Mouse (Mus musculus) hindbrain, embryonic 11.5 days (tissue): ENCODE results near the gene Ralgps1. TPM values are rescaled to one million over a fixed set of nuclear protein-coding genes. Genes with fewer than 3 reads are reported as not detected.

ENCODE experiments used
- ATAC-seq: fragments of 200-750 bp; cut with Nextera tagmentation; 2 replicates; pipeline ENCODE4 v1.8.0; 2017; ENCODE audit warnings: mild to moderate bottlenecking, moderate TSS enrichment, moderate library complexity; ENCODE audit not compliant: low FRiP score
- DNase-seq: peaks from one replicate; pipeline ENCODE4 v3.0.0-alpha.2; 2015; ENCODE audit warnings: low spot score
- H3K27ac ChIP-seq: fragments of 300-500 bp; sonication (generic); 2 replicates; pipeline ENCODE4 v1.5.1; 2014; ENCODE audit warnings: mild to moderate bottlenecking, low read depth, low read length
- H3K27me3 ChIP-seq: fragments of 300-500 bp; sonication (generic); 2 replicates; pipeline ENCODE4 v1.6.1; 2014; ENCODE audit warnings: mild to moderate bottlenecking, low read length, moderate library complexity, mixed read lengths; ENCODE audit not compliant: control insufficient read depth, insufficient read depth
- H3K36me3 ChIP-seq: fragments of 300-500 bp; sonication (generic); 2 replicates; pipeline ENCODE4 v1.6.1; 2014; ENCODE audit warnings: mild to moderate bottlenecking, low read length, moderate library complexity, mixed read lengths; ENCODE audit not compliant: control insufficient read depth, insufficient read depth
- H3K4me1 ChIP-seq: fragments of 300-500 bp; sonication (generic); replicated peaks from 2 replicates; pipeline ENCODE4 v1.6.1; 2014; ENCODE audit warnings: low read length, mixed read lengths; ENCODE audit not compliant: control insufficient read depth, insufficient read depth
- H3K4me2 ChIP-seq: fragments of 300-500 bp; sonication (generic); replicated peaks from 2 replicates; pipeline ENCODE4 v1.6.1; 2014; ENCODE audit warnings: mild to moderate bottlenecking, low read depth, low read length
- H3K4me3 ChIP-seq: fragments of 300-500 bp; sonication (generic); 2 replicates; pipeline ENCODE4 v1.5.1; 2014; ENCODE audit warnings: low read depth, low read length
- H3K9ac ChIP-seq: fragments of 300-500 bp; sonication (generic); 2 replicates; pipeline ENCODE4 v1.6.1; 2014; ENCODE audit warnings: low read depth, low read length
- H3K9me3 ChIP-seq: fragments of 300-500 bp; sonication (generic); 2 replicates; pipeline ENCODE4 v1.6.1; 2016; ENCODE audit warnings: low read length; ENCODE audit not compliant: control insufficient read depth
- WGBS: fragments of 180-500 bp; shearing (Covaris S2); extraction: QIAGEN DNeasy Blood & Tissue Kit; methylation state at CpG from one replicate; pipeline ENCODE4 v1.1.7; 2014; 5-methylcytosine and 5-hydroxymethylcytosine counted together
- polyA plus RNA-seq: library from polyadenylated mRNA; unstranded; fragments of >200 nt; fragmentation: Nextera tagmentation; extraction: Ambion mirVana; gene quantifications from 2 replicates; pipeline ENCODE4 v1.2.1, GENCODE M21; 2014

Gene Ralgps1
- polyA plus RNA-seq, 1 experiment from 2014 or later, result 20.6 TPM

DNA sequence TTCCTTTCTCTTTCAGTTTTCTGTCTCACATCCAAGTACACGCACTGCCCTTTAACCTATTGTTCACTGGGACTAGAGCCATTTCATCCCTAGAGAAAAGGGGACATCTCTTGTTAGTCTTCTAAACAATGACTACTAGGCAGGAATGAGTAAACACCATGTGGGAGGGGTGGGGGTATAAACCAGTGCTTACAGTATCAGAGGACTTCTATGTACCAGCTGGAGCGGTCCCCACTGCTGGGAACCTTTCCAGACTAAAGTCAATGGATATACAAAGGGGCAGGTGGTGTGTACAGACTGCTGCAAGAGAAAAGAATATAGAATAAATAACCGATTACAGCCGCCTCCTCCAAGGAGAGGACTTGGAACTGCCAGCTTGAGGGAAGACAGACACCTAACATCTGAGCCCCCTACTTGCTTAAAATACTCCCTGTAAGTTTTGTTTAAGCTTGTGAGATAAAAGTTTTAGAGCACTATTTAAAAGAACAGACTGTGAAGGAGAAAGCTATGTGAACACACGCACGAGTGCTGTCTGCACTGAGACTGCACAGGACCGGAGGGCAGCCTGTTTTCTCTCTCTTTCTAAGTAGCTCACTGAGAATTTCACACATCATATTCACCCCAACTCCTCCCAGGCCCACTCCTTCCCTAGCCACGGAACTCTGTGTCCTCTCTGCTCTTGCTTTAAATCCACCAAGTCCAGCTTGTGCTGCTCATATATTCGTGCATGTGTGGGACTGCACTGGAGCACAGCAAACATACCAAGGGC lies 5.4 kb downstream of the Ralgps1 start:
- Histone ChIP-seq H3K4me1 (no peaks in the 10 kb centered on the region), H3K27ac (0 out of 2 replicates have a peak overlapping the region, but pooled peaks have one; percentile 31), H3K4me2 (no peak overlapping the region), H3K36me3 (no peaks in the 10 kb centered on the region), H3K27me3 (no peaks in the 10 kb centered on the region), H3K9me3 (no peaks in the 10 kb centered on the region), H3K9ac (no peak overlapping the region), H3K4me3 (no peak overlapping the region)
- 83% methylated on average over 9 of the region's 9 CpGs for WGBS
- DNase-seq (no peak), ATAC-seq (no peak)

- no peaks in the 10 kb centered on the region for H3K27me3 ChIP-seq
- no peak overlapping the region for H3K9ac ChIP-seq
- DNase-seq, result no peak
- no peaks in the 10 kb centered on the region for H3K4me1 ChIP-seq
- no peak overlapping the region for H3K4me2 ChIP-seq
- no peak for ATAC-seq
- H3K4me3 ChIP-seq, result no peak overlapping the region
- 89% methylated on average over 4 of the region's 4 CpGs for WGBS
- no peaks in the 10 kb centered on the region for H3K9me3 ChIP-seq
- no peak overlapping the region for H3K27ac ChIP-seq
- no peaks in the 10 kb centered on the region for H3K36me3 ChIP-seq
Observed at GRCm38 (mm10) chr2:33364656-33365055, 6.6 kb downstream of the Ralgps1 start.

DNA sequence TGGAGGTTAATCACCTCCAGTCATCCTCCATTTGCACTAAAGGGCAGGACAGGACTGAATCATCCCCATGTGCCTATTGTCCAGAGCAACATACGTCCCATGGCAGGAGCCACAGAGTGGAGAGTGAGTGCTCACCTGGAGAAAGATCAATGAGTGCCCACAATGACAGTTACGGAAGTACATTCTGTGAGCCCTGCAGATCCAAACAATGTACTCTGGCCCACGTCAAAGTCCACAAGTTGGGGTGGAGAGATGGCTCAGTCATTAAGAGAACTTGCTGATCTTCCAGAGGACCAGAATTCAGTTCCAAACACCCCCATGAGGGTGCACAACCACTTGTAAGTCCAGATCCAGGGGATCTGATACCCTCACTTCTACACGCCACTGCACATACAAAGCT lies 7.4 kb downstream of the Ralgps1 start:
- H3K9me3 ChIP-seq, result no peaks in the 10 kb centered on the region
- 88% methylated on average over 4 of the region's 4 CpGs for WGBS
- H3K4me2 ChIP-seq, result no peak overlapping the region
- H3K36me3 ChIP-seq, result no peaks in the 10 kb centered on the region
- H3K4me1 ChIP-seq, result no peaks in the 10 kb centered on the region
- no peaks in the 10 kb centered on the region for H3K27me3 ChIP-seq
- DNase-seq (no peak), ATAC-seq (no peak)
- no peak overlapping the region for H3K4me3 ChIP-seq
- H3K27ac ChIP-seq, result no peak overlapping the region
- no peak overlapping the region for H3K9ac ChIP-seq

DNA sequence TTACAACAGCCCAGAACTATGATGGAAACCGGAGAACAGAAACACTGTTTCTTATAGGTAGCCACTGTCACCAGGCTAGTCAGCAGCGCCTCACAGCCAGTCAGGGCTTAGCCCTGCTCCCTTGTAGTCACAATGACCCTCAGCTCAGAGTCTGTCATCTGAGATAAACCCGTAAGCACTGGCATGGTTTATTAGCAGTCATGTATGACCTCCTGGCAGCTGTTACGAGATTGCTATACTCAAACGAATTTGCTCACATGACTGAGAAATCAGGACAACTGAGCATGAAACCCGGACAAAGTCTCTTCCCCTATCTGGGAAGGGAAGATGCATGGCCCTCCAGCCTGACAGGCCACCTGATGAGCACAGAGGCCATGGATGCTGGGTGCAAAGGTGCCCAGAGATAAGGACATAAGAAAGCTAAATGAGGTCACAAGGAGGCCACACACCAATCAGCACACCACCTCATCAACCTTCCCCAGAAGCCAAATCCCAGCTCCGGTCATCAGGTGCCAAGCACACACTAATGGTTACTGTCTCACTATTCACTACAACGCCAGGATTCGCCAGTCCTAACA lies 10.1 kb downstream of the Ralgps1 start:
- WGBS, result 90% methylated on average over 9 of the region's 9 CpGs
- H3K27ac ChIP-seq, result no peak overlapping the region

DNA sequence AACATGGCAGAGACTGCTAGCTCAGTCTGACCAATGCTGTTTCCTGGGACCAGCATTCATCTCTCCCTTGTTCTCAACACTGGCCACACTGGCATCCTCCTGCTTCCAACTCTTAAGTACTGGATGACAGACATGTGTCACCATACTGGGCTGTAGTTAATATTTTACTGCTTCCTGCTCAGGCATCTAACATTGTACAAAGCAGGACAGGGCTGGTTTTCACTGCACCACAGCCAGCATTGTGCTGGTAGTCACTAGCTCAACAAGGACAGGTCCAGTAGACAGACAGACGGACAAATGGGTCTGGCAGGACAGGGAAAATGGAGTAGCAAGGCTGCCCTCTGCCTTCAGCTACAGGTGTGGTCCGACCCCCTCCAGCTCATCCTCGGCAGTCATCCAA lies 10.7 kb downstream of the Ralgps1 start:
- Histone ChIP-seq H3K9ac (no peak overlapping the region), H3K4me3 (no peak overlapping the region), H3K27ac (no peak overlapping the region), H3K27me3 (no peaks in the 10 kb centered on the region), H3K9me3 (no peaks in the 10 kb centered on the region), H3K4me2 (no peak overlapping the region), H3K4me1 (no peaks in the 10 kb centered on the region), H3K36me3 (no peaks in the 10 kb centered on the region)
- 61% methylated on average over 3 of the region's 3 CpGs for WGBS
- ATAC-seq (no peak), DNase-seq (no peak)

More for the DNA sequence above, 10.1 kb downstream of the Ralgps1 start:
- Histone ChIP-seq H3K9me3 (no peaks in the 10 kb centered on the region), H3K36me3 (no peaks in the 10 kb centered on the region), H3K4me2 (no peak overlapping the region), H3K9ac (no peak overlapping the region), H3K4me3 (no peak overlapping the region), H3K4me1 (no peaks in the 10 kb centered on the region), H3K27me3 (no peaks in the 10 kb centered on the region)
- ATAC-seq (no peak), DNase-seq (no peak)

DNA sequence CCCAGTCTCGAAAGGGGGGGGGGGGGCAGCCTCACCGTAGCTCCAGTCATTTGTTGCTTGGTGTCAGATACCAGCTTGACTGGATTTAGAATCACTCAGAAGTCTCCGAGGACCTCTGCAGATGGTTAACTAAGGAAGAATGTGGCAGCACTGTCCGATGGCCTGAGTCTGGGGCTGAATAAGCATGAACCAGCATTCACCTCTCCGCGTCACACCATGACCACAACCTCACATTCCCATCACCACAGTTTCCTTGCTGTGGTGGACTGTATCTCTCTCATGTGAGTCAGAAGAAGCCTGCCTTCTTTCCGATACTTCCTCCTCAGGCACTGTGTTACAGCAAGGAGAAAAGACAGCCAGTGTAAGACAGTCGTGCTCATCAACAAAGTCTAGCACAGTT lies 12.1 kb downstream of the Ralgps1 start:
- ATAC-seq (no peak), DNase-seq (no peak)
- no peaks in the 10 kb centered on the region for H3K9me3 ChIP-seq
- no peaks in the 10 kb centered on the region for H3K4me1 ChIP-seq
- no peaks in the 10 kb centered on the region for H3K27me3 ChIP-seq
- no peaks in the 10 kb centered on the region for H3K36me3 ChIP-seq
- H3K27ac ChIP-seq, result no peak overlapping the region
- H3K9ac ChIP-seq, result no peak overlapping the region
- no peak overlapping the region for H3K4me2 ChIP-seq
- WGBS, result 91% methylated on average over 8 of the region's 8 CpGs
- H3K4me3 ChIP-seq, result no peak overlapping the region

GRCm38 (mm10) chr2:33357250-33357838 lies 13.9 kb downstream of the Ralgps1 start:
- no peak overlapping the region for H3K9ac ChIP-seq
- no peak overlapping the region for H3K4me3 ChIP-seq
- no peak for DNase-seq
- no peaks in the 10 kb centered on the region for H3K27me3 ChIP-seq
- H3K4me1 ChIP-seq, result no peaks in the 10 kb centered on the region
- no peak overlapping the region for H3K4me2 ChIP-seq
- no peaks in the 10 kb centered on the region for H3K36me3 ChIP-seq
- H3K9me3 ChIP-seq, result no peaks in the 10 kb centered on the region
- no peak for ATAC-seq
- WGBS, result 88% methylated on average over 7 of the region's 7 CpGs
- no peak overlapping the region for H3K27ac ChIP-seq

DNA sequence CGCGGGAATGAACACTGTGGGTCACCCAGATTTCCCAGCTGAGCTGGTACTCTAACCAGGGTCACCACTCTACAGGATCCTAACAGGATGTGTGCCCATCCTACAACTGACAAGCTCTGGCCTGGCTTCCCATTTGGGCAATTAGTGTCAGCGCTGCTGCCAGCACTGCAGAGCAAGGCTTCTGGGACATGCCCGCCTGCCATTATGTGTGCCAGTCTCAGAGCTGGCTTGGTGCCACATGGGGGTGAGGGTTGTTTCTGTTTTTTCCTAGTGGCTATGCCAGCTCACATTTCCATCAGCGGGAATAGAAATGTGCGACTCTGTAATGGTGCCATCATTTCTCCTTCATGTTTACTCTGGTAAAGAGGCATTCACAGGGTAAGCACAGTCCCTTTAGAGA lies 15.7 kb downstream of the Ralgps1 start:
- Histone ChIP-seq H3K4me1 (no peaks in the 10 kb centered on the region), H3K4me3 (no peak overlapping the region), H3K27me3 (no peaks in the 10 kb centered on the region), H3K36me3 (no peaks in the 10 kb centered on the region), H3K9me3 (no peaks in the 10 kb centered on the region), H3K4me2 (no peak overlapping the region), H3K27ac (no peak overlapping the region), H3K9ac (no peak overlapping the region)
- WGBS, result 95% methylated on average over 6 of the region's 6 CpGs
- ATAC-seq (no peak), DNase-seq (no peak)

DNA sequence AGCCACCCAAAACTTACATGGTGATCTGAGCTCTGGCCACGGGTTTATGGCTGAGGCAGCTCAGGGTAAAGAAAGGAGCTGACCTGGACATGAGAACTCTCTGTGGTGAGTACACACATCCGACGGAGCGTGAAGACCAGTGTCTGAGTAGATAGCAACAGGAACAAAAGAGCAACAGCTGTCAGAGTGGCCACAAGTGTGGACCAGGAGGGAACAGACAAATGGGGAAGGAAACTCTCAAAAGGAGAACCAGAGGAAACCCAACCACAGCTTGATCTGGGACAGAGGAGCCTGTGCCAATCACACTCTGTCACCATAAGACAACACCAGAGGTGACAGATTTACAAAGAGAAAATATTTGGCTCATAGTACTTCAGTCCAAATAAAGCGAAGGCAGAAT lies 17.9 kb downstream of the Ralgps1 start:
- no peak overlapping the region for H3K9ac ChIP-seq
- no peak for ATAC-seq
- 51% methylated on average over 5 of the region's 5 CpGs for WGBS
- no peak overlapping the region for H3K27ac ChIP-seq
- H3K4me1 ChIP-seq, result no peaks in the 10 kb centered on the region
- H3K4me2 ChIP-seq, result no peak overlapping the region
- H3K36me3 ChIP-seq, result no peaks in the 10 kb centered on the region
- H3K27me3 ChIP-seq, result no peaks in the 10 kb centered on the region
- no peak for DNase-seq
- no peak overlapping the region for H3K4me3 ChIP-seq
- H3K9me3 ChIP-seq, result no peaks in the 10 kb centered on the region
